Mouse (Mus musculus): ENCODE results near the gene Sstr4. TPM values are rescaled to one million over a fixed set of nuclear protein-coding genes. Genes with fewer than 3 reads are reported as not detected.

Gene Sstr4
- total RNA-seq, 2 experiments from 2014 or later = 0.36 TPM; not detected in 1

GRCm38 (mm10) chr2:148393846-148394245 is 1.3 kb upstream of the Sstr4 start:
- no peak for DNase-seq

- DNase-seq = no peak
These were observed 1.1 kb downstream of the Sstr4 start for GRCm38 (mm10) chr2:148396209-148396608.

- no peak for DNase-seq
These were observed 2.1 kb downstream of the Sstr4 start for GRCm38 (mm10) chr2:148397015-148397783.

- peak; percentile 66 to 68 for DNase-seq
These were observed 2.6 kb downstream of the Sstr4 start for GRCm38 (mm10) chr2:148397784-148398100.

GRCm38 (mm10) chr2:148398901-148399685 is 3.9 kb downstream of the Sstr4 start:
- DNase-seq = no peak

- DNase-seq = peak in 1 of 2 experiments; percentile 30
These were observed 7.1 kb downstream of the Sstr4 start for GRCm38 (mm10) chr2:148402227-148402626.

- DNase-seq = no peak
These were observed 9.8 kb downstream of the Sstr4 start for GRCm38 (mm10) chr2:148404906-148405305.

- DNase-seq = peak; percentile 50 to 52
These were observed 11.2 kb downstream of the Sstr4 start for GRCm38 (mm10) chr2:148406160-148406970.

GRCm38 (mm10) chr2:148406971-148407869 is 12.1 kb downstream of the Sstr4 start:
- DNase-seq = peak; percentile 79 to 86

GRCm38 (mm10) chr2:148407870-148408760 is 13.0 kb downstream of the Sstr4 start, which contains the start of gene Thbd:
Gene Thbd, minus strand, starts transcription at chr2:148408188.
- peak; percentile 78 for DNase-seq

GRCm38 (mm10) chr2:148408761-148409120 is 13.6 kb downstream of the Sstr4 start:
- DNase-seq = no peak

GRCm38 (mm10) chr2:148409141-148409540 is 14.0 kb downstream of the Sstr4 start:
- peak; percentile 90 for DNase-seq

GRCm38 (mm10) chr2:148409821-148410220 is 14.7 kb downstream of the Sstr4 start:
- no peak for DNase-seq

- no peak for DNase-seq
These were observed 24.0 kb downstream of the Sstr4 start for GRCm38 (mm10) chr2:148419151-148419550.

GRCm38 (mm10) chr2:148419776-148420175 is 24.6 kb downstream of the Sstr4 start:
- DNase-seq = no peak

- no peak for DNase-seq
These were observed 26.0 kb downstream of the Sstr4 start for GRCm38 (mm10) chr2:148421112-148421511.

- DNase-seq = no peak
These were observed 26.6 kb downstream of the Sstr4 start for GRCm38 (mm10) chr2:148421706-148422105.

GRCm38 (mm10) chr2:148425709-148426382 is 30.7 kb downstream of the Sstr4 start:
- no peak for DNase-seq

GRCm38 (mm10) chr2:148427553-148427952 is 32.4 kb downstream of the Sstr4 start:
- no peak for DNase-seq

GRCm38 (mm10) chr2:148428523-148428922 is 33.4 kb downstream of the Sstr4 start:
- DNase-seq = no peak
